Mouse (Mus musculus) cortical plate, adult 2 months (tissue): ENCODE data around the gene Gpr153. TPM values are rescaled to one million over a fixed set of nuclear protein-coding genes. Genes with fewer than 3 reads are reported as not detected.

ENCODE experiments used
- H3K27ac ChIP-seq: fragments of 200-500 bp; 2 replicates; pipeline ENCODE4 v1.5.1; 2012; ENCODE audit warnings: low read length, control low read depth, inconsistent platforms; ENCODE audit not compliant: insufficient read depth
- H3K4me1 ChIP-seq: fragments of 200-500 bp; 2 replicates; pipeline ENCODE4 v1.6.1; 2011; ENCODE audit warnings: low read length; ENCODE audit not compliant: control insufficient read depth, insufficient read depth
- H3K4me3 ChIP-seq: fragments of 200-500 bp; 2 replicates; pipeline ENCODE4 v1.5.1; 2011; ENCODE audit warnings: mild to moderate bottlenecking, low read length, control low read depth; ENCODE audit not compliant: insufficient read depth
- CTCF ChIP-seq: fragments of 200-500 bp; IDR thresholded peaks from 2 replicates; pipeline ENCODE4 v1.5.1; 2011; ENCODE audit warnings: mild to moderate bottlenecking, control low read depth, low read length; ENCODE audit not compliant: insufficient read depth; ENCODE audit errors: extremely low read depth
- POLR2A ChIP-seq: fragments of 200-500 bp; IDR thresholded peaks from 2 replicates; pipeline ENCODE4 v1.6.1; 2011; ENCODE audit warnings: mild to moderate bottlenecking, low read length, control low read depth; ENCODE audit not compliant: insufficient read depth; ENCODE audit errors: extremely low read depth
- polyA plus RNA-seq: library from polyadenylated mRNA; depleted of rRNA; stranded (reverse); fragments of >200 nt; gene quantifications from 2 replicates; pipeline ENCODE4 v1.2.3, GENCODE M21; 2012

Gene Gpr153
- polyA plus RNA-seq, 1 experiment: 25.9 TPM

- no peak for TF ChIP-seq POLR2A
- no peak for TF ChIP-seq CTCF
- no peak overlapping the region for H3K27ac ChIP-seq
- no peak overlapping the region for H3K4me3 ChIP-seq
- H3K4me1 ChIP-seq: peaks cover 5% of the 10 kb centered on the region
Measured at GRCm38 (mm10) chr4:152294188-152294929, 20.3 kb downstream of the Gpr153 start.

- TF ChIP-seq CTCF: no peak
- peaks cover 5% of the 10 kb centered on the region for H3K4me1 ChIP-seq
- H3K4me3 ChIP-seq: no peak overlapping the region
- H3K27ac ChIP-seq: no peak overlapping the region
Measured at GRCm38 (mm10) chr4:152295916-152296315, 21.9 kb downstream of the Gpr153 start.

- TF ChIP-seq POLR2A (no peak), CTCF (no peak)
- H3K4me1 ChIP-seq: peaks cover 5% of the 10 kb centered on the region
- no peak overlapping the region for H3K27ac ChIP-seq
- peak overlapping the region; percentile 94; the same call in 1 of the 2 replicates for H3K4me3 ChIP-seq
Measured at GRCm38 (mm10) chr4:152296371-152296770, 22.3 kb downstream of the Gpr153 start.

GRCm38 (mm10) chr4:152296874-152297861, 23.1 kb downstream of the Gpr153 start, which contains the start of gene Icmt:
Icmt (plus strand) TSS chr4:152297227.
- H3K4me1 ChIP-seq: peaks cover 5% of the 10 kb centered on the region
- peak within 1 kb of the TSS; percentile 66 for H3K27ac ChIP-seq
- peak within 1 kb of the TSS; percentile 94 for H3K4me3 ChIP-seq
- TF ChIP-seq POLR2A: peak; percentile 45; the same call in 1 of the 2 replicates
- no peak for TF ChIP-seq CTCF

GRCm38 (mm10) chr4:152298836-152299235, 24.8 kb downstream of the Gpr153 start:
- Histone ChIP-seq H3K4me3 (no peak overlapping the region), H3K27ac (no peak overlapping the region), H3K4me1 (peaks cover 5% of the 10 kb centered on the region)
- TF ChIP-seq CTCF: no peak
- no peak for TF ChIP-seq POLR2A

GRCm38 (mm10) chr4:152300375-152300774, 26.3 kb downstream of the Gpr153 start:
- peaks cover 5% of the 10 kb centered on the region for H3K4me1 ChIP-seq
- no peak overlapping the region for H3K4me3 ChIP-seq
- H3K27ac ChIP-seq: no peak overlapping the region
- no peak for TF ChIP-seq POLR2A
- TF ChIP-seq CTCF: no peak

- TF ChIP-seq POLR2A: no peak
- TF ChIP-seq CTCF: no peak
- peaks cover 5% of the 10 kb centered on the region for H3K4me1 ChIP-seq
Measured at GRCm38 (mm10) chr4:152302012-152302411, 28.0 kb downstream of the Gpr153 start.

GRCm38 (mm10) chr4:152303172-152303571, 29.1 kb downstream of the Gpr153 start:
- TF ChIP-seq POLR2A (no peak), CTCF (no peak)
- no peak overlapping the region for H3K27ac ChIP-seq
- H3K4me3 ChIP-seq: no peak overlapping the region
- peaks cover 3% of the 10 kb centered on the region for H3K4me1 ChIP-seq

More at GRCm38 (mm10) chr4:152302012-152302411, 28.0 kb downstream of the Gpr153 start:
- no peak overlapping the region for H3K27ac ChIP-seq
- no peak overlapping the region for H3K4me3 ChIP-seq

- Histone ChIP-seq H3K4me1 (no peaks in the 10 kb centered on the region), H3K27ac (no peak overlapping the region), H3K4me3 (no peak overlapping the region)
- TF ChIP-seq POLR2A: no peak
- no peak for TF ChIP-seq CTCF
Measured at GRCm38 (mm10) chr4:152304685-152305084, 30.7 kb downstream of the Gpr153 start.

- Histone ChIP-seq H3K4me1 (no peaks in the 10 kb centered on the region), H3K4me3 (no peak overlapping the region), H3K27ac (no peak overlapping the region)
- TF ChIP-seq CTCF: no peak
Measured at GRCm38 (mm10) chr4:152305991-152306390, 32.0 kb downstream of the Gpr153 start.
